Mouse (Mus musculus): ENCODE measurements at regions not wholly inside any gene's neighbourhood (a gene's known extent, or its start where the extent isn't known, plus 50 kb on each side); places are given as distances from the start of the nearest gene placed in this dataset.

GRCm38 (mm10) chr13:57246238-57246963, 350.6 kb upstream of the Trpc7 start:
- Histone ChIP-seq H3K4me1 (peaks cover 9% of the 10 kb centered on the region), H3K36me3 (no peaks in the 10 kb centered on the region), H3K4me3 (replicated peaks) (no peak overlapping the region), H3K4me2 (peak overlapping the region; percentile 19), H3K27me3 (replicated peaks) (no peaks in the 10 kb centered on the region), H3K9ac (replicated peaks) (no peak overlapping the region), H3K27ac (replicated peaks) (no peak overlapping the region), H3K9me3 (replicated peaks) (no peaks in the 10 kb centered on the region)
- no peak; the same call in 1 of the 2 replicates for ATAC-seq (ENCODE audit: low FRiP score)
- 51% methylated on average over 18 of the region's 18 CpGs for WGBS

DNA sequence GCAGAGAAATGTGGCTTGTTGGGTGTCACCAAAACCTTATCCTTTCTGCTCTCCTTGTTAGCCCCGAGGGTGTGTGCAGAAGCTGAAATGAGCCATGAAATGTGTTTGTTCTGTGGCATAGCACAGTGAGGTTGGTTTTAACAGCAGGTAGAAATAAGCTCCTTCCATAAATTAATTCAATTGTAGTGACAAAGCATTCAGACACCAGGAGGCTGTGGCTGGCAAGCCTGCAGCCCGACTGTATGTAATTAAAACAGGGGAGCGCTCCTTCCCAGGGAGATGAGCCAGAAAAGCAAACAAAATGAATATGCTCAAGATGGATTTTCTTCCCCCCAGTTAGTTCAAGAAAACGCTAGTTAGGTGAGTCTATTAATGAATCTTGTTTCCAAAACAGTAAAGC, 341.1 kb upstream of the Trpc7 start:
- no peak overlapping the region for H3K9ac ChIP-seq (replicated peaks)
- peaks cover 9% of the 10 kb centered on the region for H3K4me1 ChIP-seq
- H3K4me3 ChIP-seq (replicated peaks), result no peak overlapping the region
- no peaks in the 10 kb centered on the region for H3K9me3 ChIP-seq (replicated peaks)
- H3K27ac ChIP-seq (replicated peaks), result peak overlapping the region; percentile 9; the same call in 1 of the 2 replicates
- no peaks in the 10 kb centered on the region for H3K36me3 ChIP-seq
- ATAC-seq (ENCODE audit: low FRiP score), result no peak
- 16% methylated on average over 4 of the region's 4 CpGs for WGBS
- H3K4me2 ChIP-seq, result no peak overlapping the region
- no peaks in the 10 kb centered on the region for H3K27me3 ChIP-seq (replicated peaks)

DNA sequence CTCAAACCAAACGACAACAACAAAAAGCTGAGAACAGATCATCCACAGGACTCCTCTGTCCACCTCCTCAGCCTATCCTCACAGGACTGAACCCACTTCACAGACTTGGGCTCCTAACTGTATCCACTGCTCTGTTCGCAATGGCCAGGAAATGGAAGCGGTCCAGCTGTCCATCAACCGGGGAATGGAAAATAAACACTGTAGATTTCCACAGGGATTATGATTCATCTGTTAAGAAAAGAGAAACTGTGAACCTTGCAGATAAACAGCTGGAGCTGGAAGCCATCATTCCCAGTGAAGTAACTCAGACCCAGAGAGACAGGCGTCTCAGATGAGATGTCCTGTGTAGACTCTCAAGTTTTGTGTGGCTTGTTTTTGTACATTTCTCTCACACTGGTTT, 340.4 kb upstream of the Trpc7 start:
- 82% methylated on average over 5 of the region's 5 CpGs for WGBS
- ATAC-seq (ENCODE audit: low FRiP score), result no peak
- no peaks in the 10 kb centered on the region for H3K9me3 ChIP-seq (replicated peaks)
- H3K36me3 ChIP-seq, result no peaks in the 10 kb centered on the region
- H3K9ac ChIP-seq (replicated peaks), result no peak overlapping the region
- H3K4me1 ChIP-seq, result peaks cover 9% of the 10 kb centered on the region
- no peak overlapping the region for H3K27ac ChIP-seq (replicated peaks)
- no peaks in the 10 kb centered on the region for H3K27me3 ChIP-seq (replicated peaks)
- no peak overlapping the region for H3K4me2 ChIP-seq
- no peak overlapping the region for H3K4me3 ChIP-seq (replicated peaks)

- Histone ChIP-seq H3K4me1 (peaks cover 9% of the 10 kb centered on the region), H3K4me2 (no peak overlapping the region), H3K4me3 (replicated peaks) (no peak overlapping the region), H3K27ac (replicated peaks) (no peak overlapping the region), H3K9me3 (replicated peaks) (no peaks in the 10 kb centered on the region), H3K9ac (replicated peaks) (no peak overlapping the region), H3K36me3 (no peaks in the 10 kb centered on the region), H3K27me3 (replicated peaks) (no peaks in the 10 kb centered on the region)
- ATAC-seq (ENCODE audit: low FRiP score), result no peak
- WGBS, result 94% methylated on average over 5 of the region's 5 CpGs
Measured at GRCm38 (mm10) chr13:57232906-57233305, 337.1 kb upstream of the Trpc7 start.

GRCm38 (mm10) chr13:57231666-57232065, 335.9 kb upstream of the Trpc7 start:
- 76% methylated on average over 3 of the region's 3 CpGs for WGBS
- H3K27me3 ChIP-seq (replicated peaks), result no peaks in the 10 kb centered on the region
- peaks cover 4% of the 10 kb centered on the region for H3K4me1 ChIP-seq
- no peak for ATAC-seq (ENCODE audit: low FRiP score)
- H3K9ac ChIP-seq (replicated peaks), result no peak overlapping the region
- no peaks in the 10 kb centered on the region for H3K36me3 ChIP-seq
- no peaks in the 10 kb centered on the region for H3K9me3 ChIP-seq (replicated peaks)
- no peak overlapping the region for H3K27ac ChIP-seq (replicated peaks)
- H3K4me3 ChIP-seq (replicated peaks), result no peak overlapping the region
- no peak overlapping the region for H3K4me2 ChIP-seq

DNA sequence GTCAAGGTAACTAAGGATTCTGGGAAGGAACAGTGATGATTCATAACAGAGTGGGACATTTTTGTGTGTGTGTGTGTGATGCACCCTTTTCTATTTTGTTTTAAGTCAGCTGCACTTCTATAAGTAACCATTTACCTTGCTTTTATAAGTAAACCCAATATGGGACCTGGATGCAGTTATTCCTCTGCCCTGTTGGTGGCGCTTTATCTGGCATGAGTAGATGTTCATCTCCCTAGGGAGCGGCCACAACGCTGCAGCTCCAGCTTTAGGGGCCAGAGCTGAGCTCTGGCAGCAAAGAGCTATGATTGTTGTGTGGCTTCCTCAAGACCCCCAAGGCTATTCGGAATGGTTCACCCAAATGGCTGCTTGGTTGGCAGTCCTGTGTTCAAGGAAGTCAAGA, 334.5 kb upstream of the Trpc7 start:
- no peak overlapping the region for H3K9ac ChIP-seq (replicated peaks)
- H3K4me1 ChIP-seq, result no peaks in the 10 kb centered on the region
- no peak overlapping the region for H3K27ac ChIP-seq (replicated peaks)
- H3K4me3 ChIP-seq (replicated peaks), result no peak overlapping the region
- H3K4me2 ChIP-seq, result no peak overlapping the region
- 71% methylated on average over 4 of the region's 4 CpGs for WGBS
- H3K36me3 ChIP-seq, result no peaks in the 10 kb centered on the region
- no peak for ATAC-seq (ENCODE audit: low FRiP score)
- H3K27me3 ChIP-seq (replicated peaks), result no peaks in the 10 kb centered on the region
- no peaks in the 10 kb centered on the region for H3K9me3 ChIP-seq (replicated peaks)

GRCm38 (mm10) chr13:57221092-57221491, 325.3 kb upstream of the Trpc7 start:
- Histone ChIP-seq H3K27me3 (replicated peaks) (no peaks in the 10 kb centered on the region), H3K36me3 (no peaks in the 10 kb centered on the region), H3K9me3 (replicated peaks) (no peaks in the 10 kb centered on the region), H3K9ac (replicated peaks) (no peak overlapping the region), H3K4me3 (replicated peaks) (no peak overlapping the region), H3K4me2 (no peak overlapping the region), H3K27ac (replicated peaks) (no peak overlapping the region), H3K4me1 (peaks cover 3% of the 10 kb centered on the region; the same call in 1 of the 2 replicates)
- 73% methylated on average over 8 of the region's 8 CpGs for WGBS
- ATAC-seq (ENCODE audit: low FRiP score), result no peak

DNA sequence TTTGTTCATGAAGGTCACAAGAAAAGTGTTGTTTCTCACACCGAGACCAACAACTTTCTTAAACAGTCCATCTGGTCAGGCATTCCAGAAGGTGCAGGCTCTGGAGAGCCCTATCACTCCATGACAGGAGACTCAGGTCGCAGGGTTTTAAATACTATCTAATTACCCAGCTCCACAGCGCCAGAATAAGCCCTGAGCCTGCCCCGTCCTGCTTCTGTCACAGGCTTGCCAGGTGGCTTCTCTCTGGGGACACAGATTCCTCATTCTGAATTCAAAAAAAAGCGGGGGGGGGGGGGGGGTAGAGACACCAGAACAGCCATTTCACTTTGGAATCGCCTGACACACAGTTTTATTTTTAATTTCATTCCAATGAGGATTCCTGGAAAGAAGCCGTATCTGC, 320.4 kb upstream of the Trpc7 start:
- H3K27ac ChIP-seq (replicated peaks), result no peak overlapping the region
- no peaks in the 10 kb centered on the region for H3K27me3 ChIP-seq (replicated peaks)
- no peak overlapping the region for H3K4me3 ChIP-seq (replicated peaks)
- no peak overlapping the region for H3K9ac ChIP-seq (replicated peaks)
- H3K9me3 ChIP-seq (replicated peaks), result no peaks in the 10 kb centered on the region
- no peak for ATAC-seq (ENCODE audit: low FRiP score)
- H3K4me2 ChIP-seq, result no peak overlapping the region
- 0 out of 2 replicates have a peak, but pooled peaks cover 3% of the 10 kb centered on the region for H3K4me1 ChIP-seq
- 18% methylated on average over 7 of the region's 7 CpGs for WGBS
- no peaks in the 10 kb centered on the region for H3K36me3 ChIP-seq

DNA sequence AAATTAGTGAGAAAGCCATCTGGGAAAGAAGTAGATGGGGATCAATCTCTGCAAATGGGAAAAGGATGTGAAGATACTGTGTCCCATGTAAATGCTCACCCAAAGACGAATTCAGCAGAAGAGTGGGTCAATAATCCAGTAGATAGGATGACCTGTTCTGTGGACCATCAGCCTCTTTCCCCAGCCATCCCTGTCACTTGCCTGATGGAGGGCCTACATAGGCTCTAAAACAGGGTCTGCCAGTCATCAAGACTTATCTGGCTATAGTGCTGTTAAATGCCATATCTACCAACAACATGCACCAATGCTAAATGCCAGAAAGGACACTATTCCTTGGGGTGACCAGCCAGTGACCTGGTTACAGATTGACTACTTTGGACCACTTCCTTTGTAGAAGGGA, 316.5 kb upstream of the Trpc7 start:
- no peaks in the 10 kb centered on the region for H3K4me1 ChIP-seq
- H3K27ac ChIP-seq (replicated peaks), result no peak overlapping the region
- ATAC-seq (ENCODE audit: low FRiP score), result no peak
- no peaks in the 10 kb centered on the region for H3K36me3 ChIP-seq
- no peak overlapping the region for H3K4me3 ChIP-seq (replicated peaks)
- no peak overlapping the region for H3K4me2 ChIP-seq
- no peaks in the 10 kb centered on the region for H3K9me3 ChIP-seq (replicated peaks)
- no peak overlapping the region for H3K9ac ChIP-seq (replicated peaks)
- 86% methylated on average over 1 of the region's 1 CpGs for WGBS
- no peaks in the 10 kb centered on the region for H3K27me3 ChIP-seq (replicated peaks)

- H3K4me3 ChIP-seq (replicated peaks), result no peak overlapping the region
- H3K27ac ChIP-seq (replicated peaks), result no peak overlapping the region
- no peaks in the 10 kb centered on the region for H3K9me3 ChIP-seq (replicated peaks)
- H3K4me1 ChIP-seq, result peaks cover 10% of the 10 kb centered on the region; the same call in 1 of the 2 replicates
- H3K9ac ChIP-seq (replicated peaks), result no peak overlapping the region
- no peak for ATAC-seq (ENCODE audit: low FRiP score)
- H3K36me3 ChIP-seq, result no peaks in the 10 kb centered on the region
- H3K27me3 ChIP-seq (replicated peaks), result no peaks in the 10 kb centered on the region
- no peak overlapping the region for H3K4me2 ChIP-seq
- WGBS, result 49% methylated on average over 3 of the region's 3 CpGs
Measured at GRCm38 (mm10) chr13:57191195-57191594, 295.4 kb upstream of the Trpc7 start.

DNA sequence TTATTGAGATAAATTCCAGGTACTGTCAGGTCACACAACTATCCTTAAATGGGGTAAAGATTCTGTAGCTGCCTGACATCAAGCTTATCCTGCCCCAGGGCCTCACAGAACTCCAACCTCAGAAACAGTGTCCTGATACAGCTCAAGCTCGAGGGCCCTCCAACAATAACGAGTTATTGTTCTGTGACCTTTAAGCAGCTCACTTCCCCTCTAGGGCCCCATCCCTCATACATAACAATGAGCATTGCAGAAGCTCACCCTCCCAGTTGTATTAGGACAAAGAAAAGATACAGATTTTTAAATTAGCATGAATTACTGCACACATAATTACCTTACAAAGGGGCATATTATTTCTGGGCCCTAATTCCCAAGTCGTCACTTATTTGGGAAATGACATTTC, 293.5 kb upstream of the Trpc7 start:
- no peak overlapping the region for H3K4me3 ChIP-seq (replicated peaks)
- H3K27me3 ChIP-seq (replicated peaks), result no peaks in the 10 kb centered on the region
- H3K4me2 ChIP-seq, result no peak overlapping the region
- ATAC-seq (ENCODE audit: low FRiP score), result no peak
- H3K9me3 ChIP-seq (replicated peaks), result no peaks in the 10 kb centered on the region
- H3K4me1 ChIP-seq, result peaks cover 10% of the 10 kb centered on the region; the same call in 1 of the 2 replicates
- H3K9ac ChIP-seq (replicated peaks), result no peak overlapping the region
- no peak overlapping the region for H3K27ac ChIP-seq (replicated peaks)
- WGBS, result 13% methylated on average over 3 of the region's 3 CpGs
- H3K36me3 ChIP-seq, result no peaks in the 10 kb centered on the region

DNA sequence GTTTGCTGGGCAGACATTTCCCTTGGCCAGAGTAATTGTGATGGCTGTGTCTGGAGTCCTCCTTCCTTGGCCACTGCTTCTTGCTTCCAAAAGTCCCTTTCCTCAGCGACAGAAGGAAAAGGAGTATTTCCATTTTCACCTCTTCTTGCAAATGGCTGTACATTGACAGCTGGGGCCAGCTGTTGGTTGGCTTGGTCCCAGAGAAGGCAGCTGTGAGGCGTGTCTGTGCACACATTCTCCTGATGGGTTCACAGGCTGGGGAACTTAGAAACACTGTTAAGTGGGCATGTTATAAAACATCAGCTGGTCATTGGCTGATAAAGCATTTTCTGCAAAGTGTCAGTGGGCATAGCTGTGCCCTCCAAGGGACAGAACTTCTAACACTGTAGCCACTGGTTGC, 290.4 kb upstream of the Trpc7 start:
- H3K4me2 ChIP-seq, result no peak overlapping the region
- H3K27ac ChIP-seq (replicated peaks), result no peak overlapping the region
- WGBS, result 83% methylated on average over 2 of the region's 2 CpGs

More for the DNA sequence above, 290.4 kb upstream of the Trpc7 start:
- Histone ChIP-seq H3K4me1 (peaks cover 10% of the 10 kb centered on the region; the same call in 1 of the 2 replicates), H3K4me3 (replicated peaks) (no peak overlapping the region), H3K36me3 (no peaks in the 10 kb centered on the region), H3K9me3 (replicated peaks) (no peaks in the 10 kb centered on the region), H3K27me3 (replicated peaks) (no peaks in the 10 kb centered on the region), H3K9ac (replicated peaks) (no peak overlapping the region)
- no peak for ATAC-seq (ENCODE audit: low FRiP score)
